10 mouse cellular contexts compared by ENCODE assay signal in the genomic region with DNA sequence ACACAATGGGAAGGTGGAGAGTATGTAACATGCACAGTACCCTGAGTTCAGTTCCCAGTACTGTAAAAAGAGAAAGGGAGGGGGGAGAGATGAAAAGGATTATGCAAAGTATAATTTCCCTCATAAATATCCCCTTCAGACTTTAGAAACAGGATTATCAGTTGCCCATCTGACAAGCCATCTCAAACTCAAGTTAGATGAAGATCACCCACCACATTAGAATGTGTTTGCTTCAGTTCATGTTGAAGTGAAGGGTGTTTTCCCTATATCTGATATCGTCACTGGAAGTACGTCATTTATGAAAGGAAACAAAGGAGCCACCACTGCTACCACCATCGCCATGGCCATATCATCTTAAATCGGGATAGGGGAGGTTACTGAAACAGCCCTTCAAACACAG. TPM values are rescaled to one million over a fixed set of nuclear protein-coding genes. Genes with fewer than 3 reads are reported as not detected.
DNase-seq lines count a peak whose midpoint lies in the region; TF ChIP-seq lines count a peak whose summit lies in the region.
"Had no signal": no experiment of that assay in that cellular context is flagged by ENCODE, and none has a peak within 500 bp of the region (broad histone marks: within the 10 kb centered on the region; RNA-seq: fewer than 3 reads in every experiment).

A gene (plus strand): TSS at position 301 of the 400 bp plus-strand sequence.

- no peaks in the 10 kb centered on the region for H3K9me3 ChIP-seq in CH12.LX (replicated peaks; ENCODE audit: low read length)

- TF ChIP-seq POLR2A in CH12.LX (IDR thresholded peaks at IDR 0.05; ENCODE audit: low read depth, low read length) = no peak

- no peaks in the 10 kb centered on the region for H3K36me3 ChIP-seq in CH12.LX (replicated peaks in 1 of 2; ENCODE audit: control insufficient read depth in 1 of 2, insufficient read depth in 1 of 2, low read length in 1 of 2)

- no peak for TF ChIP-seq EP300 in CH12.LX (IDR thresholded peaks at IDR 0.05; ENCODE audit: low read length)

- no peaks in the 10 kb centered on the region for H3K79me2 ChIP-seq in CH12.LX (replicated peaks; ENCODE audit: control insufficient read depth, extremely low read depth, insufficient read depth, poor library complexity, severe bottlenecking)

- dilution Hi-C loops in CH12.LX (cut with MboI; ENCODE audit: extremely low pct_ligation_motif_present, extremely low pct_unique_long_range_greater_than_20kb, low sequenced_read_pairs) = no loop called here

- H3K4me1 ChIP-seq in CH12.LX (ENCODE audit: control insufficient read depth in 1 of 2, insufficient read depth in 2 of 2) = no peaks in the 10 kb centered on the region

- no peak for TF ChIP-seq CTCF in CH12.LX (conservative IDR thresholded peaks at IDR 0.05 in 1 of 2, IDR thresholded peaks at IDR 0.05 in 1 of 2; ENCODE audit: low read depth in 2 of 2, low read length in 2 of 2)

- TF ChIP-seq RAD21 in CH12.LX (IDR thresholded peaks at IDR 0.05; ENCODE audit: low read depth, low read length) = no peak

- no peak within 1 kb of the TSS for H3K4me3 ChIP-seq in CH12.LX (replicated peaks in 1 of 3; ENCODE audit: low read depth in 2 of 3, low read length in 2 of 3, poor library complexity in 1 of 3)

- in situ Hi-C loops in CH12.LX (cut with MboI; ENCODE audit: low pct_ligation_motif_present, low pct_unique_long_range_greater_than_20kb, low sequenced_read_pairs) = no loop called here

- DNase-seq in frontal cortex, adult 2 months (ENCODE audit: extremely low spot score in 1 of 2, low spot score in 1 of 2) = no peak
- DNase-seq in frontal cortex, postnatal 25 days (ENCODE audit: low spot score in 2 of 2) = no peak
- DNase-seq in CH12.LX (ENCODE audit: extremely low read depth) (no peak), adipocyte (ENCODE audit: low spot score) (no peak), MN1 (ENCODE audit: low spot score) (no peak)
- no peak for DNase-seq in gastrocnemius, adult 18-20 months (ENCODE audit: low spot score)
- DNase-seq in left cerebral cortex, adult 8-10 months (ENCODE audit: low spot score in 2 of 2) = no peak
- no peak for DNase-seq in testis, postnatal 14 days (ENCODE audit: low spot score)
- DNase-seq: lung, postnatal 14 days had no signal

- no peak within 1 kb of the TSS for H3K9ac ChIP-seq in CH12.LX (ENCODE audit: insufficient read depth, low read depth)

- H3K27ac ChIP-seq in CH12.LX (ENCODE audit: insufficient read depth, low read depth) = no peak within 1 kb of the TSS
- H3K27ac ChIP-seq: kidney, postnatal 0 days had no signal

- no peak within 1 kb of the TSS for H3K4me2 ChIP-seq in CH12.LX (ENCODE audit: insufficient read depth, low read depth, poor library complexity, severe bottlenecking)

- H3K27me3 ChIP-seq in CH12.LX (replicated peaks) = no peaks in the 10 kb centered on the region

TF ChIP-seq in CH12.LX, 34 proteins besides CTCF, POLR2A, EP300 and RAD21:
- no peak for TF ChIP-seq IRF4 (IDR thresholded peaks at IDR 0.05; ENCODE audit: low read depth, low read length)
- TF ChIP-seq ZC3H11A (IDR thresholded peaks at IDR 0.05; ENCODE audit: low read depth, low read length) = no peak
- TF ChIP-seq ETS1 (conservative IDR thresholded peaks at IDR 0.05; ENCODE audit: low read depth, low read length) = no peak
- TF ChIP-seq MEF2A (IDR thresholded peaks at IDR 0.05; ENCODE audit: borderline replicate concordance, low read depth, low read length) = no peak
- TF ChIP-seq JUND (conservative IDR thresholded peaks at IDR 0.05; ENCODE audit: low read depth, low read length) = no peak
- no peak for TF ChIP-seq NELFE (IDR thresholded peaks at IDR 0.05; ENCODE audit: low read depth, low read length)
- TF ChIP-seq ELF1 (IDR thresholded peaks at IDR 0.05; ENCODE audit: low read depth, low read length) = no peak
- no peak for TF ChIP-seq HCFC1 (IDR thresholded peaks at IDR 0.05; ENCODE audit: low read depth, low read length)
- TF ChIP-seq CHD1 (IDR thresholded peaks at IDR 0.05; ENCODE audit: low read depth, low read length) = no peak
- no peak for TF ChIP-seq JUN (IDR thresholded peaks at IDR 0.05; ENCODE audit: insufficient read depth, low read depth, low read length)
- TF ChIP-seq UBTF (IDR thresholded peaks at IDR 0.05; ENCODE audit: low read depth, low read length) = no peak

RNA-seq across cellular contexts. Expression of the gene that starts here (rescaled TPM):
- 23.1 and 23.6 TPM in 2 replicates for polyA plus RNA-seq in frontal cortex, adult 2 months (2012; rRNA removed)
- 5.9 and 6.9 TPM in 2 replicates for total RNA-seq in CH12.LX (2012; rRNA removed)
- total RNA-seq in CH12.LX (2014; rRNA removed) = 16.7 and 20.9 TPM in 2 replicates
- 13.1 and 13.5 TPM in 2 replicates for polyA plus RNA-seq in CH12.LX (2012; ENCODE audit: insufficient read length, low read depth)
- 10 to 100 TPM; 47.9 to 55.1 TPM for total RNA-seq in gastrocnemius, adult 18-20 months (2021)
- total RNA-seq in left cerebral cortex, adult 8-10 months (2022) = 10 to 100 TPM; 38.0 to 63.0 (median 51.1) TPM
